Mouse (Mus musculus) gastrocnemius, adult 2 months (tissue): Measurements from ENCODE around the gene Fbxl12. TPM values are rescaled to one million over a fixed set of nuclear protein-coding genes. Genes with fewer than 3 reads are reported as not detected.

Source experiments
- DNase-seq: peaks from one replicate; pipeline ENCODE4 v3.0.0; 2022
- H3K27ac ChIP-seq: fragments of 200-600 bp; 2 replicates; pipeline ENCODE4 v1.8.1; 2022; ENCODE audit warnings: mild to moderate bottlenecking
- H3K4me3 ChIP-seq: fragments of 200-600 bp; 2 replicates; pipeline ENCODE4 v1.8.1; 2022; ENCODE audit warnings: mild to moderate bottlenecking, moderate library complexity
- CTCF ChIP-seq: fragments of 200-600 bp; IDR thresholded peaks from 2 replicates; pipeline ENCODE4 v1.8.1; 2022; ENCODE audit warnings: antibody characterized with exemption, mild to moderate bottlenecking, moderate library complexity
- intact Hi-C: fragments of 180-260 bp; cut with DNase I; formaldehyde crosslinking; loops from one replicate; pipeline ENCODE4 v1.15.1; 2025
- total RNA-seq, 2 experiments: library from RNA; stranded (reverse); gene quantifications; 2 replicates each; pipeline ENCODE4 v1.2.3; 2021

The Fbxl12 gene
- total RNA-seq, 2 experiments from 2014 or later: 4.7 to 5.3 TPM

DNA sequence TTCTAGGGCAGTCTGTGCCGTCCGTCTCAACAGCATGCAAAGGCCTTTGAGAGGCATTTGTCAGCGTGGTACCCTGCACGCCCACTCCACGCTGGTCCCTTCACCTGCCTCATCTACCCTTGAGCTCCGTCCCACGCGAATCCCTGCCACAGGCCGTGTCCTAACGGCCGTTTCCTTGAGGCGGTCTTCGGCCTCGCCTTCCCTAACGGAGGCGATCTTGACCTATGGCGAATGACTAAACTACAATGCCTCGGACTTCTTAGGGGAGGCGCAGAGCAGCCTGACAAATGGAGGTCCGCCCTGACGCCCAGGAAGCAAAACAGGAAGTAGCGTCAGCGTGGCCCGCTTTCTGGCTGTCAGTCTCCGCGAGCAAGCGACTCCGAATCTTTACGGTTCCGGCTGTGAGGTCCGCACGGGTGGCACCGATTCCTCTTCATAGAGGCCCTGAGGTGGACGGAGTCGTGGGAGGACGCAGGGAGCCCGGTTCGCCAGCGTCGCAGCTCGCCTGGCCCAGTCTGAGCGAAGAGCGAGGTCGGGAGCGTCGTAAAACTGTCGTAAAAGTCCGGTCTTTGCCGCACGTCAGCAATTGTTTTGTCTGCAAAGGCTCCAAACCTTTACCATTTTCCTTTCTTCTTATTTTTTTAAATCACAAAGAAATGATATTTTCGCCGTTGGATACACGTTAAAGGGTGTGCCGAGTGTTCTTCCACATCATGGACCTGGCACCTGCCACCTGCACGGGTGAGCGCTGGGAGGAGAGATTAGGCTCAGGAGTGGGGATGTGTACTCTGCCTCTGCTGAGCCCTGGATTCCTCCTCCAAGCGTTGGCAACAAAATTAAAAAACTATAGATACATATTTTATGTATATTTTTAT, 37.2 kb downstream of the Fbxl12 start:
- intact Hi-C loops: loop anchor here (2.0 to 10.0 kb wide), 2 partner anchors 35 to 143 kb away; partner anchors contain the start of genes Ubl5 and Zfp26
- TF ChIP-seq CTCF: no peak
- peak overlapping the region; percentile 83 for H3K4me3 ChIP-seq
- DNase-seq: peak; percentile 86
- peak overlapping the region; percentile 100 for H3K27ac ChIP-seq

DNA sequence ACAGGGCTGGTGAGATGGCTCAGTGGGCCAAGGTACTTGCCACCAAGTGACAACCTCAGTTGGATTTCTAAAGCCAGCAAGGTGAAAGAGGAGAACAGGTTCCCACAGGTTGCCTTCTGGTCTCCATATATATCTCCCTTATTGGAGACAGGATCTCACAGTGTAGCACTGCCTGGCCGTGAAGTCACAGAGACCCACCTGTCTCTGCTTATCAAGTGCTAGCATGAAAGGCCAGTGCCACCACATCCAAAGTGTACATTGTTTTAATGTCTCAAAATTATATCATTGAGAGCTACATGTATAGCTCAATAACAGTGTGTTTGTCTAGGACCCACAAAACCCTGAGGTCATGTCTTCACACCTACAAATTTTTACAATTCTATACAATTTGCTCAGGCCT, 38.3 kb downstream of the Fbxl12 start:
- Histone ChIP-seq H3K4me3 (no peak overlapping the region; the same call in 1 of the 2 replicates), H3K27ac (no peak overlapping the region)
- no peak for DNase-seq
- no peak for TF ChIP-seq CTCF
- intact Hi-C loops: loop anchor here (2.0 to 10.0 kb wide), 2 partner anchors 37 to 141 kb away; partner anchors contain the start of genes Ubl5 and Zfp26

DNA sequence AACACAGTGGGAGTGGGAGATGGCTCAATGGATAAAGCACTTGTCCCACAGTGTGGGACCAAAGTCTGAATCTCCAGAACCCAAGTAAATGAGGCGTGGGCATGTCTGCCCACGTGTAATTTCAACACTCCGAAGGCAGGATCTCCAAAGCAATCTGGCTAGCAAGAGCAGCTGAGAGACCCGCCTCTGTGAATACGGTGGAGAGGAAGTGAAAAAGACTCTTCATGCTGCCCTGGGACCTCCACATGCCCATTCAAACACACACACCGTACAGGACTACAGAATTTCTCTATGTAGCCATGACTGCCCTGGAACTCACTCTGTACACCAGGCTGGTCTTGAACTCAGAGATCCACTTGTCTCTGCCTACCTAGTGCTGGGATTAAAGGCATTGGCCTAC, 43.3 kb downstream of the Fbxl12 start:
- intact Hi-C loops: loop anchor here (10.0 kb wide), 1 partner anchor 136 kb away; the partner anchor contains the start of gene Zfp26

DNA sequence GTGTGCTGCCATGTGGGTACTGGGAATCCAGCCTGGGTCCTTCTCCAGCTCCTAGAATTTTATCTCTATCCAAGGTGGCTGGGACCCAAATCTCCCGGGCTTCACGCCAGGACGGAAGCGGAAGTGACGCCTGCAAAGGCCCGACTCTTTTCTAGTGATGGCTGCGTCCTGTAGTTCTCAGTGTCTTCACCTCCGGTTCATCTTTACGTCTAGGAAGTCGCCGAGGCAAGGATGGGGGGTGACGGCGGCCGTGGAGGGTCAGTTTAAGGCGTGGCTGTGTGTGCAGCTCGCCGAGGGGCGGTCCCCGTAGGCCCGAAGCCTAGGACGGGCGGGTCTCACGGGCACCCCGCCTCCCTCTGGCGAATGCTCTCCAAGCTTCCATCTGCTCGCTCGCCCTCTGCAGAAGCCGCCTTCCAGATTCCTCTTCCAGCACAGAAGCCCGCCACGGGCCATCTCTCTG, 63.4 kb downstream of the Fbxl12 start, which contains the start of gene Zfp846:
TSS of gene Zfp846 (plus strand) at position 117 of the 460 bp plus-strand sequence.
- intact Hi-C loops: loop anchor here (2.0 to 10.0 kb wide), 2 partner anchors 36 to 64 kb away; partner anchors contain the start of genes Fbxl12 and Ubl5
- TF ChIP-seq CTCF: peak; percentile 22; the same call in 1 of the 2 replicates
- H3K4me3 ChIP-seq: peak within 1 kb of the TSS; percentile 86
- H3K27ac ChIP-seq: peak within 1 kb of the TSS; percentile 78
- DNase-seq: peak; percentile 99

More for the DNA sequence above, 43.3 kb downstream of the Fbxl12 start:
- no peak overlapping the region for H3K4me3 ChIP-seq
- no peak for TF ChIP-seq CTCF
- H3K27ac ChIP-seq: no peak overlapping the region
- no peak for DNase-seq

DNA sequence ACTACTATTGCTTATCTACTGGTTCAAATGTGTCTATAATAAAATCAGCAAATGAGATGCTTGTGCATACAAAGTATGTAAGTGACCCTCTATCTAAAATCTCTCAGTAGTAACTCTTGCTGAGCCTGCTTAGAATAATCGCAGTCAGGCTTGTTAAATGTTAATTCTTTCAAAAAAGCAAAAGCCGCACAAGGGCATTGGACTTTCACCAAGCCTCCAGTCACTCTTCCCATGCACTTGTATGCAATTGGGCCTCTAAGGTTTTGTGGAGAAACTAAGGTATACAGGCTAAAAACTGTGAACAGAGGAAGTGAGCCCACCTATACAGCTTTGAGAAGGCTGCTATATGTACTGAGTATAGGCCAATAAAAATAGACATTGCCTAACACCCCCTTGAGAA, 68.0 kb downstream of the Fbxl12 start:
- TF ChIP-seq CTCF: no peak
- no peak for DNase-seq
- H3K4me3 ChIP-seq: no peak overlapping the region
- H3K27ac ChIP-seq: no peak overlapping the region
- intact Hi-C loops: no loop called here

DNA sequence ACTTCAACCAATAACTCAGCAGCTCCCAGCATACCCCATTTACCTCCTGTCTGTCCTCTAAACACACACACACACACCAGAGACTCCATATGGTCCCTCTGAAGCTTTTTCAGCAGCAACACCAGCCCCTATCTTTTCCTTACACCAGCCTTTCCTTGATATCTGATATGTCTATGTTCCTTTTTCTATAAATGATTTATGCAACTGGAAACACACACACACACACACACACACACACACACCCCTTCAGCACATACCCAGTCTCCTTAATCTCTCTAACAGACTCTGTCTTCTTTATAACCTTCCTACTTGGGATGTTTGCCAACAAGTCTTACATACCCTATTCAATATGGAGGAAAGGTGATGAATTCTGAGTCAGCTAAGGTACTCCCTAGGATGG, 73.5 kb downstream of the Fbxl12 start:
- Histone ChIP-seq H3K4me3 (no peak overlapping the region), H3K27ac (no peak overlapping the region)
- DNase-seq: no peak
- no peak for TF ChIP-seq CTCF
- intact Hi-C loops: no loop called here

Other genes with a start within 250 kb of the Fbxl12 start
- 1 to 10 TPM; 8.3 to 9.2 TPM for gene Zfp26, start 184.6 kb downstream of the Fbxl12 start, total RNA-seq
- 10 to 100 TPM in 1 of 2 experiments, 1 to 10 TPM in 1; 8.5 to 10.2 TPM for gene Zfp426, start 152.0 kb downstream of the Fbxl12 start, total RNA-seq
- gene Zfp266, start 123.3 kb downstream of the Fbxl12 start, total RNA-seq: 10 to 100 TPM; 16.6 to 18.4 TPM
- 1 to 10 TPM; 2.6 to 3.8 TPM for gene Zfp846, start 63.5 kb downstream of the Fbxl12 start, total RNA-seq
- gene Ubl5, start 1.9 kb downstream of the Fbxl12 start, total RNA-seq: 100 to 1,000 TPM; 188 to 210 TPM
- 10 to 100 TPM; 13.0 to 15.0 TPM for gene Pin1, start 7.3 kb upstream of the Fbxl12 start, total RNA-seq
- under 1 TPM; 0.20 TPM for gene Olfm2, start 101.6 kb upstream of the Fbxl12 start, total RNA-seq
- gene Col5a3, start 170.3 kb upstream of the Fbxl12 start, total RNA-seq: 10 to 100 TPM; 12.8 to 22.5 TPM
- gene Rdh8, start 173.7 kb upstream of the Fbxl12 start, total RNA-seq: under 1 TPM in 1 of 2 experiments, not detected in 1; 0.56 TPM
- 1 to 10 TPM; 2.1 to 2.3 TPM for gene A230050P20Rik, start 223.9 kb upstream of the Fbxl12 start, total RNA-seq
- gene Angptl6, start 235.0 kb upstream of the Fbxl12 start, total RNA-seq: 1 to 10 TPM; 5.1 to 7.0 TPM
- gene Ppan, start 243.4 kb upstream of the Fbxl12 start, total RNA-seq: 1 to 10 TPM; 7.9 to 8.6 TPM